Mouse (Mus musculus) testis, adult 2 months (tissue): ENCODE results near the gene Fbxo45.

Experiments
- CTCF ChIP-seq: fragments of 200-500 bp; IDR thresholded peaks from 2 replicates; pipeline ENCODE4 v1.5.1; 2012; ENCODE audit warnings: low read depth, mild to moderate bottlenecking, inconsistent platforms, low read length, moderate library complexity; ENCODE audit not compliant: control insufficient read depth, insufficient read depth, insufficient replicate concordance
- POLR2A ChIP-seq: fragments of 200-500 bp; IDR thresholded peaks from 2 replicates; pipeline ENCODE4 v1.6.1; 2012; ENCODE audit warnings: low read depth, mild to moderate bottlenecking, inconsistent platforms, low read length, moderate library complexity; ENCODE audit not compliant: control insufficient read depth

GRCm38 (mm10) chr16:32280211-32280610, 33.3 kb upstream of the Fbxo45 start:
- no peak for TF ChIP-seq CTCF
- TF ChIP-seq POLR2A = no peak
